Comparison of ENCODE assay signal across 23 mouse cellular contexts in genomic region chr5:63391956-63392355, GRCm38 (mm10).
DNase-seq lines count a peak whose midpoint lies in the region; ATAC-seq and TF ChIP-seq lines count a peak whose summit lies in the region.
"Had no signal": no experiment of that assay in that cellular context is flagged by ENCODE, and none has a peak within 500 bp of the region (broad histone marks: within the 10 kb centered on the region; RNA-seq: fewer than 3 reads in every experiment).

No protein-coding gene starts in this region.

- peak overlapping the region; percentile 44; the same call in 1 of the 2 replicates for H3K27ac ChIP-seq in layer of hippocampus, adult 2 months
- H3K27ac ChIP-seq: embryonic facial prominence, embryonic 15.5 days; gastrocnemius, adult 2 months; heart, embryonic 10.5 days; intestine, embryonic 15.5 days; limb, embryonic 15.5 days; macrophage; midbrain, embryonic 15.5 days; neural tube, embryonic 12.5 days; stomach, postnatal 0 days had no signal

- no peak overlapping the region for H3K4me3 ChIP-seq in layer of hippocampus, adult 2 months
- H3K4me3 ChIP-seq: embryonic facial prominence, embryonic 15.5 days; gastrocnemius, adult 2 months; heart, embryonic 10.5 days; intestine, embryonic 15.5 days; limb, embryonic 15.5 days; midbrain, embryonic 15.5 days; neural tube, embryonic 12.5 days had no signal

- TF ChIP-seq CTCF in layer of hippocampus, adult 2 months (conservative IDR thresholded peaks at IDR 0.05): no peak

- DNase-seq in frontal cortex, postnatal 25 days (ENCODE audit: low spot score in 2 of 2): no peak
- DNase-seq in layer of hippocampus, adult 18-20 months (ENCODE audit: low spot score in 2 of 2): peak; percentile 12 to 78
- no peak for DNase-seq in layer of hippocampus, postnatal 25 days (ENCODE audit: extremely low spot score in 1 of 2, low spot score in 1 of 2)
- peak; percentile 14 to 67 for DNase-seq in layer of hippocampus, adult 2 months (ENCODE audit: low spot score in 2 of 2)
- peak; percentile 38 to 61 for DNase-seq in left cerebral cortex, adult 9 months (ENCODE audit: low spot score in 2 of 2)
- no peak for DNase-seq in gastrocnemius, postnatal 25 days
- no peak for DNase-seq in lung, postnatal 14 days
- DNase-seq: adrenal gland, postnatal 10 days; cerebellum, adult 9-10 months; gastrocnemius, adult 2 months; heart, postnatal 4 days; kidney, postnatal 4 days had no signal

- ATAC-seq in frontal cortex, adult (ENCODE audit: low TSS enrichment): peak; percentile 93
- ATAC-seq: forebrain, embryonic 14.5 days; hindbrain, embryonic 16.5 days; intestine, embryonic 15.5 days; midbrain, embryonic 15.5 days had no signal

Comparison
In these comparisons a context has a peak if more than half of its experiments do, and no peak if none do; other contexts are left out.
1. DNase-seq: peak in layer of hippocampus, adult 18-20 months (2 of 2), layer of hippocampus, adult 2 months (2 of 2) and left cerebral cortex, adult 9 months (2 of 2); none in frontal cortex, postnatal 25 days (0 of 2), layer of hippocampus, postnatal 25 days (0 of 2), gastrocnemius, postnatal 25 days (single experiment) and lung, postnatal 14 days (single experiment).